Mouse (Mus musculus) limb, embryonic 12.5 days (tissue): ENCODE measurements around the gene Fgd3. TPM values are rescaled to one million over a fixed set of nuclear protein-coding genes. Genes with fewer than 3 reads are reported as not detected.
A peak's percentile ranks its signal among the peaks of the same experiment; 100 is the strongest.

Experiments
- ATAC-seq: fragments of 200-750 bp; cut with Nextera tagmentation; 2 replicates; pipeline ENCODE4 v1.8.0; 2017; ENCODE audit warnings: low read depth, moderate TSS enrichment; ENCODE audit not compliant: insufficient number of reproducible peaks, insufficient read depth, low FRiP score, low TSS enrichment
- H3K27ac ChIP-seq: fragments of 300-500 bp; sonication (generic); 2 replicates; pipeline ENCODE4 v1.5.1; 2016; ENCODE audit warnings: mild to moderate bottlenecking, moderate library complexity
- H3K27me3 ChIP-seq: fragments of 300-500 bp; sonication (generic); 2 replicates; pipeline ENCODE4 v1.6.1; 2016; ENCODE audit warnings: mild to moderate bottlenecking, moderate library complexity
- H3K36me3 ChIP-seq: fragments of 300-500 bp; sonication (generic); 2 replicates; pipeline ENCODE4 v1.6.1; 2016; ENCODE audit warnings: mild to moderate bottlenecking, moderate library complexity
- H3K4me1 ChIP-seq: fragments of 300-500 bp; sonication (generic); replicated peaks from 2 replicates; pipeline ENCODE4 v1.6.1; 2016
- H3K4me2 ChIP-seq: fragments of 300-500 bp; sonication (generic); 2 replicates; pipeline ENCODE4 v1.6.1; 2016; ENCODE audit warnings: mild to moderate bottlenecking, moderate library complexity
- H3K4me3 ChIP-seq: fragments of 300-500 bp; sonication (generic); replicated peaks from 2 replicates; pipeline ENCODE4 v1.5.1; 2016; ENCODE audit warnings: mild to moderate bottlenecking
- H3K9ac ChIP-seq: fragments of 300-500 bp; sonication (generic); replicated peaks from 2 replicates; pipeline ENCODE4 v1.6.1; 2016; ENCODE audit warnings: mild to moderate bottlenecking, moderate library complexity
- H3K9me3 ChIP-seq: fragments of 300-500 bp; sonication (generic); 2 replicates; pipeline ENCODE4 v1.6.1; 2016; ENCODE audit warnings: mild to moderate bottlenecking, moderate library complexity
- WGBS: fragments of 180-500 bp; shearing (Covaris S2); methylation state at CpG from one replicate; pipeline ENCODE4 v1.1.7; 2016; 5-methylcytosine and 5-hydroxymethylcytosine counted together
- polyA plus RNA-seq: library from polyadenylated mRNA; unstranded; fragments of >200 nt; fragmentation: Nextera tagmentation; extraction: Ambion mirVana; gene quantifications from 2 replicates; pipeline ENCODE4 v1.2.1, GENCODE M21; 2016

Fgd3 gene
- polyA plus RNA-seq, result 0.66 and 0.91 TPM in 2 replicates

- no peaks in the 10 kb centered on the region for H3K9me3 ChIP-seq
- peak within 1 kb of the TSS; percentile 45; the same call in 1 of the 2 replicates for H3K9ac ChIP-seq
- no peaks in the 10 kb centered on the region for H3K27me3 ChIP-seq
- H3K4me2 ChIP-seq, result peak within 1 kb of the TSS; percentile 73
- peaks cover 31% of the 10 kb centered on the region for H3K4me1 ChIP-seq
- no peak within 1 kb of the TSS for H3K27ac ChIP-seq
- H3K36me3 ChIP-seq, result no peaks in the 10 kb centered on the region
- ATAC-seq, result peak; percentile 66; the same call in 1 of the 2 replicates
- WGBS, result 7% methylated on average over 10 of the region's 10 CpGs
- H3K4me3 ChIP-seq, result peak within 1 kb of the TSS; percentile 35
These were observed at the start of gene Fgd3 for GRCm38 (mm10) chr13:49320040-49320439. Gene Fgd3 (minus strand): TSS chr13:49320311.

DNA sequence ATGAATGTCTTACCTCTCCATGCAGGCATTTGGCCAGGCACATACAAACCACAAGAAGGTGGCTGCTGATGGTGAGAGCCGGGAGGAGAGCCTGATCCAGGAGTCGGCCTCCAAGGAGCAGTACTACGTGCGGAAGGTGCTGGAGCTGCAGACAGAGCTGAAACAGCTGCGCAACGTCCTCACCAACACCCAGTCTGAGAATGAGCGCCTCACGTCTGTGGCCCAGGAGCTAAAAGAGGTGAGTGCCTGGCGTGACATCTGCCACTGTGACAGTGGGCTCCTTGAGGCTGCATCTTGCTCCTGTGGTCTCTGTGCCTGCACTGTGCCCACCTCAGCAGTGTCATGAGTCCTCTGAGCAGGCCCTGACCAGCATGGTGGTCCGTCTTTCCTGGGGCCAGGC is 49.3 kb upstream of the Fgd3 start:
- Histone ChIP-seq H3K9me3 (no peaks in the 10 kb centered on the region), H3K4me2 (no peak overlapping the region), H3K4me3 (no peak overlapping the region), H3K27me3 (no peaks in the 10 kb centered on the region), H3K27ac (no peak overlapping the region), H3K36me3 (peaks cover 48% of the 10 kb centered on the region), H3K4me1 (peaks cover 7% of the 10 kb centered on the region), H3K9ac (no peak overlapping the region)
- 94% methylated on average over 10 of the region's 10 CpGs for WGBS
- ATAC-seq, result no peak

DNA sequence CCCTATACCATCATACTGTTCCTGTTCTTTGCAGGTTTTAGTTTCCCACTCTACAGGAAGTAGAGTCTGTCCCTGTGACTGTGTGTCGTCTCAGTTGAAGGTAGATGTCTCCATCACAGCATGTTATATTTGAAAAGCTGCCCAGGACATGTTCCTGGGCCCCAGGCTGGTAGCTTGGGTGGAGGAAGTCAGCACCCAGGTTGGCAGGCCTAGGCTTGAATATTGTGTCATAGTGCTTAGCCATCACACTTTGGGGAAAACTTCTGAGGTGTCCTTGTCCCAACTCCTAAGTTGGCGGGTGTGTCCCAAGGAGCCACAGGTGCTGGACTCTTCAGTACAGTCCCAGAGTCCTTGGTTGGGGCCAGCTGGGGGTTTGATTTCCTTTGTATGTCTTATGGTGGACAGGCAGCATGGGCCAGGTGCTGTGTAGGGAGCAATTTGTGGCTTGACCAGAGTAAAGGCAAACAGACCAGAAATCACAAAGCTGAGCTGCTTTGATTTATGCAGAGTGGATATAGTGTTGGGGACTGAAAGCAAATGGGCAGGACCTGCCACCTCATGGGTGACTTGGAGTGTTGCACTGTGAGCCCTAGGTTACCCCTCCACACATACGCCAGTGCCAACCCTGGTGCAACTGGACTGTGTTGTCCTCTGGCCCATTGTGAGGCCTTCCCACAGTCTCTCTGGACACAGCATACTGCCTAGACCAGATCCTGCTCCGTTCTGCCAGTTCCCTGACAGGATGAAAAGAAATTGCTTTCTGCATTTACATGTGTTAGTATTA is 47.7 kb upstream of the Fgd3 start:
- Histone ChIP-seq H3K27ac (no peak overlapping the region), H3K4me1 (peaks cover 7% of the 10 kb centered on the region), H3K9me3 (no peaks in the 10 kb centered on the region), H3K9ac (no peak overlapping the region), H3K36me3 (peaks cover 37% of the 10 kb centered on the region), H3K4me2 (no peak overlapping the region), H3K4me3 (no peak overlapping the region), H3K27me3 (no peaks in the 10 kb centered on the region)
- 86% methylated on average over 4 of the region's 4 CpGs for WGBS
- ATAC-seq, result no peak

DNA sequence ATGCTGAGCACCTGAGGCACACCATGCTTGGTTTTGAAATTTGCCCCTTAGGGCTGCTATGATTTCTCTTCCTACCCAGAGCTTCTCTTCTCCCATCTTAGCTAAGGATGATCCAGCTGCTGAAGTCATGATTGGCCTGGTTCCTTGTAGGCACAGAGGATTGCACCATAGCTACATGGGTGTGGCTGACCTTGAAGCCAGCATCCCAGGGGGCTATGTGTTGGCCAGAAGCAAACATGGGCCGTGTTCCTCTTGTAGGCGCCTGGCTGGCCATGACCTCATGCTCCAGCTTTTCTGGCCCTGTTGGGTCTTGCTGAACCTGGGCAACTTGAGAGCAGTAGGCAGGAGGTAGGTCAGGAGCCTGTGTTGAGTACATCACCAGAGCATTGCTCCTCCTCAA is 44.6 kb upstream of the Fgd3 start:
- Histone ChIP-seq H3K4me1 (peaks cover 8% of the 10 kb centered on the region; the same call in 1 of the 2 replicates), H3K9ac (no peak overlapping the region), H3K9me3 (no peaks in the 10 kb centered on the region), H3K36me3 (peaks cover 7% of the 10 kb centered on the region), H3K4me3 (no peak overlapping the region), H3K27me3 (no peaks in the 10 kb centered on the region), H3K27ac (no peak overlapping the region), H3K4me2 (no peak overlapping the region)
- WGBS, result 93% methylated on average over 2 of the region's 2 CpGs
- no peak for ATAC-seq

DNA sequence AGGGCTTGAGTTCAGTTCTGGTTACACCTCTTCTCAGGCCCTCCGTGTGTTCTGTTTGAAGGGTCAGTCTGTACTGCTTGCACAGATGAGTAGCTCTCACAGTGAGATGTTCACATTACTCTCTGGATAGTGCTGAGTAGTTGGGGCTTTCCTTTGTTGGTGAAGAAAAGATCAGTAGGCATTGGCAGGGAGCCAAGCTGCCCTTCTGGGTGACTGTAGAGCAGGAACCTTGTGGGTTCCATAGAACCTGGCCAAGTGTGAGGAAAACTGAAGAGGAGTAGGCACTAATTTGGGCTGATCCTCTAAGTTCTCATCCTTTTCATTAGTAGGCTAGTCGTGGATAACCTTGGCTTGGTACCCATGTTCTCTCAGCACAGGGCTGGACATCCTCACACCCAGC is 42.7 kb upstream of the Fgd3 start:
- Histone ChIP-seq H3K4me2 (no peak overlapping the region), H3K9me3 (no peaks in the 10 kb centered on the region), H3K4me3 (no peak overlapping the region), H3K27me3 (no peaks in the 10 kb centered on the region), H3K27ac (0 out of 2 replicates have a peak overlapping the region, but pooled peaks have one; percentile 20), H3K9ac (no peak overlapping the region), H3K36me3 (no peaks in the 10 kb centered on the region), H3K4me1 (peaks cover 8% of the 10 kb centered on the region; the same call in 1 of the 2 replicates)
- WGBS, result 90% methylated on average over 2 of the region's 2 CpGs
- ATAC-seq, result no peak

DNA sequence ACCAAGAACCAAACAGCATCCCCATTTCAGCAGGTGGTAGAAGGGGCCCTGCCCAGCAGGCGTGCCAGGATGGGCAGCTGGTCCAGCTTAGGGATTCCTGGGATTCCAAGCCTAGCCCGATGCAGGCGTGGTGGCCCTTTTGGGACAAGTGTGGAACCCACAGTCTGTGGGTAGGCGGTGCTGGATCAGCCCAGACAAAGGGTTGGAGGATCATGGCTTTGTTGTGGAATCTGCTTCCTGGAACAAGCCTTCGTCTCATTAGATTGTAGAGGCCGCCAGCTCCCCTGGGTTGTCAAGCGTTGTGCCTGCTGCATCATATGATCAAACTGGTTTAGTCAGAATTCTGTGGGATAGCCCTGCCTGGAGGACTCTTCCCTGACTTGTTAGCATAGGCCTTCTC is 42.3 kb upstream of the Fgd3 start:
- Histone ChIP-seq H3K27ac (no peak overlapping the region), H3K36me3 (peaks cover 4% of the 10 kb centered on the region; the same call in 1 of the 2 replicates), H3K27me3 (no peaks in the 10 kb centered on the region), H3K9ac (no peak overlapping the region), H3K4me3 (no peak overlapping the region), H3K4me1 (peaks cover 8% of the 10 kb centered on the region; the same call in 1 of the 2 replicates), H3K9me3 (no peaks in the 10 kb centered on the region), H3K4me2 (no peak overlapping the region)
- no peak for ATAC-seq
- 86% methylated on average over 7 of the region's 7 CpGs for WGBS

GRCm38 (mm10) chr13:49360906-49361406 is 40.8 kb upstream of the Fgd3 start:
- H3K36me3 ChIP-seq, result peaks cover 18% of the 10 kb centered on the region
- ATAC-seq, result no peak
- no peak overlapping the region for H3K4me3 ChIP-seq
- peaks cover 8% of the 10 kb centered on the region; the same call in 1 of the 2 replicates for H3K4me1 ChIP-seq
- H3K27me3 ChIP-seq, result no peaks in the 10 kb centered on the region
- no peak overlapping the region for H3K4me2 ChIP-seq
- H3K27ac ChIP-seq, result no peak overlapping the region
- H3K9me3 ChIP-seq, result no peaks in the 10 kb centered on the region
- WGBS, result 54% methylated on average over 3 of the region's 3 CpGs
- no peak overlapping the region for H3K9ac ChIP-seq

DNA sequence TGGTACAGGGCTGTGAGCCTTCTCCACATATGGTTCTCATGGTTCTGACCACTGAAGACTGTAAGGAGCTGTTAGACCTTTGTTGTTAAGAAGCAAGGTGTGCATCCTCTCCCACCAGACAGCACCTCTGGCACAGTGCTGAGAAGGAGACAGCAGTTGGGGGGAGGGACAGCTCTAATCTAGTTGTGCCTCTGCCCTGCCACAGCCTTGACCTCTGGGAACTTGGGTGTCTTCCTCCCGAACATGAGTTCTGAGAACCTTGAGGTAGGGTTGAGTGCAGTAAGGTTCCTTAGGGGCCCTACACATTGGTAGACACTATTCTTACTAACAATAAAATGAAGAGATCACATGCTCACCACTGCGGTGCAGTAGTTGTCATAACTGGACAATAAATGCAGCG is 38.1 kb upstream of the Fgd3 start:
- Histone ChIP-seq H3K27me3 (no peaks in the 10 kb centered on the region), H3K4me2 (no peak overlapping the region), H3K4me3 (no peak overlapping the region), H3K9me3 (no peaks in the 10 kb centered on the region), H3K27ac (no peak overlapping the region), H3K9ac (no peak overlapping the region), H3K4me1 (peaks cover 9% of the 10 kb centered on the region), H3K36me3 (peaks cover 18% of the 10 kb centered on the region)
- no peak for ATAC-seq
- 90% methylated on average over 3 of the region's 3 CpGs for WGBS

GRCm38 (mm10) chr13:49357367-49358026 is 37.4 kb upstream of the Fgd3 start:
- peaks cover 13% of the 10 kb centered on the region for H3K4me1 ChIP-seq
- H3K36me3 ChIP-seq, result peaks cover 18% of the 10 kb centered on the region
- H3K27me3 ChIP-seq, result no peaks in the 10 kb centered on the region
- H3K4me2 ChIP-seq, result no peak overlapping the region
- 94% methylated on average over 8 of the region's 8 CpGs for WGBS
- H3K9me3 ChIP-seq, result no peaks in the 10 kb centered on the region
- no peak overlapping the region for H3K27ac ChIP-seq
- no peak overlapping the region for H3K4me3 ChIP-seq
- no peak overlapping the region for H3K9ac ChIP-seq
- no peak for ATAC-seq

GRCm38 (mm10) chr13:49356090-49356489 is 36.0 kb upstream of the Fgd3 start:
- Histone ChIP-seq H3K4me1 (peaks cover 8% of the 10 kb centered on the region), H3K4me2 (no peak overlapping the region), H3K27ac (no peak overlapping the region), H3K9ac (no peak overlapping the region), H3K9me3 (no peaks in the 10 kb centered on the region), H3K27me3 (no peaks in the 10 kb centered on the region), H3K36me3 (peaks cover 18% of the 10 kb centered on the region), H3K4me3 (no peak overlapping the region)
- WGBS, result 93% methylated on average over 7 of the region's 7 CpGs
- no peak; the same call in 1 of the 2 replicates for ATAC-seq

DNA sequence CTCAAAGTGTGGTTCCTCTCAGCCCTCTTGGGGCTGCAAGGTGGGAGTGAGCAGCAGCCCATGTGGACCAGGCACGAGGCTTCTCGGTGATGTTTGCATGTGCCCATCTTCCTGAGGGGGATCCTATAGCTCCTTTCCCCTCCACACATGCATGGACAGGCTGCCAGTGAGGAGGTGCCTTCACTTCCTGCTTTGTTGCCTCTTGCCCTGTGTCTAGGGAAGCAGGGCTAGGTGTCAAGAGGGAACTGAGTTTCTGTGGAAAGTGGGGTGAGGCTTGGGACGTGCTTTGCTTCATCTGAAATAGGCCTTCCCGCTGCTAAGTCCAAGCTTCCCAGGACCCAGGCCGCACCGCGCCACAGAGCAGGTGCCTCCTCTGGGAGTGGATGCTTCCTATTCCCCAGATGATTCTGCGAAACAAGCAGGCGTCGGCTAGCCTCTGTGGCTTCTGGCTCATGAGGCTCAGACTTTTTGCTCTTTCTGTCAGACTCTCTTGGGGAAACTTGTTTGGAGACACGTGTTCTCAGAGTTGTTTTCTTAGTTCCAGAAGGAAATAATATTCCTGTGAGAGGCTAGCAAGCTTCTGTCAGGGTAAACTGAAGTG is 35.5 kb upstream of the Fgd3 start:
- WGBS, result 85% methylated on average over 11 of the region's 11 CpGs
- no peak for ATAC-seq
- Histone ChIP-seq H3K4me1 (peaks cover 8% of the 10 kb centered on the region), H3K4me3 (no peak overlapping the region), H3K4me2 (no peak overlapping the region), H3K9me3 (no peaks in the 10 kb centered on the region), H3K9ac (no peak overlapping the region), H3K27ac (no peak overlapping the region), H3K27me3 (no peaks in the 10 kb centered on the region), H3K36me3 (peaks cover 18% of the 10 kb centered on the region)
